Mouse (Mus musculus) CH12.LX (cell line): ENCODE measurements at regions not wholly inside any gene's neighbourhood (a gene's known extent, or its start where the extent isn't known, plus 50 kb on each side); places are given as distances from the start of the nearest gene placed in this dataset.

Experiments
- BHLHE40 ChIP-seq: IDR thresholded peaks from 2 replicates; pipeline ENCODE4 v1.6.1; 2011; ENCODE audit warnings: mild to moderate bottlenecking, low read depth, low read length, improper control_type of control experiment
- CHD2 ChIP-seq: IDR thresholded peaks from 2 replicates; pipeline ENCODE4 v1.6.1; 2011; ENCODE audit warnings: low read length, improper control_type of control experiment
- CTCF ChIP-seq, 2 experiments: IDR thresholded peaks in 1 of 2; conservative IDR thresholded peaks in 1 of 2; 2 replicates each; pipeline ENCODE4 v1.5.1; 2011 to 2012; ENCODE audit warnings: low read depth in 2 of 2, low read length in 2 of 2, improper control_type of control experiment in 1 of 2, inconsistent platforms in 1 of 2, mild to moderate bottlenecking in 1 of 2, moderate library complexity in 1 of 2
- MAZ ChIP-seq: IDR thresholded peaks from 2 replicates; pipeline ENCODE4 v1.6.1; 2012; ENCODE audit warnings: low read depth, mild to moderate bottlenecking, inconsistent platforms, low read length, improper control_type of control experiment, moderate library complexity
- ZC3H11A ChIP-seq: IDR thresholded peaks from 2 replicates; pipeline ENCODE4 v1.6.1; 2012; ENCODE audit warnings: low read depth, mild to moderate bottlenecking, inconsistent platforms, low read length, improper control_type of control experiment

DNA sequence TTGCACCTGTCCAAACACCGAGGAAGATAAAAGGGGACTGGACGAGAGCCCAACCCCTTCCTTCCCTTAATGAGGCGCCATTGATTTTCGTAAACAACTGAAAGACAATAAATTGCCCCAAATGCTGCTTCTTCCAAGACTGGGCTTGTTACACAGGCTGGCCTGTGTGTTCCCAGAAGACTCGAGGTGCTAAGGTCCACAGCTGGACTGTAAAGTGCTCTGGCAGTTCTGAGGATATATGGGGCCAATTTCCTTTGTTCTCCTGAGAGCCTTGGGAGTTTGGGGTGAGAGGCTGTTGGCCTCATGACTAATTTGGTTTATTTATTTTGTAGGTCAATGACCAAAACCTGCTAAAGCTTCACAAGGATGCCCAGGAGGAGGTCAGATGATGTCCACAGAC is 377.3 kb upstream of the Prickle1 start:
- no peak for TF ChIP-seq MAZ
- TF ChIP-seq ZC3H11A, result no peak
- no peak for TF ChIP-seq CHD2
- TF ChIP-seq CTCF (conservative IDR thresholded peaks at IDR 0.05 in 1 of 2, IDR thresholded peaks at IDR 0.05 in 1 of 2; ENCODE audit: low read depth in 2 of 2, low read length in 2 of 2), result no peak
- no peak for TF ChIP-seq BHLHE40
